Mouse (Mus musculus) spleen, postnatal 36 days (tissue): ENCODE results near the gene Cnnm4.

ENCODE experiments used
- DNase-seq, 2 experiments: peaks; one replicate each; pipeline ENCODE4 v3.0.0; 2022; ENCODE audit warnings: low spot score in 2 of 2, mixed read lengths in 1 of 2

The Cnnm4 gene

GRCm38 (mm10) chr1:36473211-36473780 lies 1.9 kb downstream of the Cnnm4 start:
- DNase-seq = peak; percentile 29 to 32

- DNase-seq = no peak
Observed at GRCm38 (mm10) chr1:36474646-36475045, 3.2 kb downstream of the Cnnm4 start.

- no peak for DNase-seq
Observed at GRCm38 (mm10) chr1:36475480-36476110, 4.2 kb downstream of the Cnnm4 start.

GRCm38 (mm10) chr1:36476426-36476825 lies 5.0 kb downstream of the Cnnm4 start:
- DNase-seq = no peak

GRCm38 (mm10) chr1:36478343-36478795 lies 6.9 kb downstream of the Cnnm4 start:
- DNase-seq = no peak

GRCm38 (mm10) chr1:36479903-36480899 lies 8.8 kb downstream of the Cnnm4 start:
- DNase-seq = no peak

GRCm38 (mm10) chr1:36483825-36484224 lies 12.4 kb downstream of the Cnnm4 start:
- DNase-seq = no peak

- DNase-seq = no peak
Observed at GRCm38 (mm10) chr1:36485080-36485479, 13.7 kb downstream of the Cnnm4 start.

GRCm38 (mm10) chr1:36487111-36487510 lies 15.7 kb downstream of the Cnnm4 start:
- DNase-seq = no peak

GRCm38 (mm10) chr1:36489661-36490060 lies 18.2 kb downstream of the Cnnm4 start:
- no peak for DNase-seq

- DNase-seq = no peak
Observed at GRCm38 (mm10) chr1:36492416-36493139, 21.2 kb downstream of the Cnnm4 start.

- no peak for DNase-seq
Observed at GRCm38 (mm10) chr1:36493299-36493698, 21.9 kb downstream of the Cnnm4 start.

GRCm38 (mm10) chr1:36496719-36497118 lies 25.3 kb downstream of the Cnnm4 start:
- no peak for DNase-seq

GRCm38 (mm10) chr1:36497312-36497711 lies 25.9 kb downstream of the Cnnm4 start:
- DNase-seq = no peak

GRCm38 (mm10) chr1:36501261-36501660 lies 29.8 kb downstream of the Cnnm4 start:
- DNase-seq = peak; percentile 54 to 61

- DNase-seq = no peak
Observed at GRCm38 (mm10) chr1:36508238-36508637, 36.8 kb downstream of the Cnnm4 start.

GRCm38 (mm10) chr1:36511289-36512021 lies 40.0 kb downstream of the Cnnm4 start, which contains the start of gene Cnnm3:
Cnnm3 (plus strand) TSS chr1:36511867.
- peak; percentile 99 for DNase-seq

GRCm38 (mm10) chr1:36512089-36512965 lies 40.9 kb downstream of the Cnnm4 start:
- DNase-seq = peak; percentile 36 to 43

- DNase-seq = no peak
Observed at GRCm38 (mm10) chr1:36512966-36513280, 41.5 kb downstream of the Cnnm4 start.

- DNase-seq = no peak
Observed at GRCm38 (mm10) chr1:36513310-36513709, 41.9 kb downstream of the Cnnm4 start.
